Mouse (Mus musculus): ENCODE measurements around the gene Gm45234. TPM values are rescaled to one million over a fixed set of nuclear protein-coding genes. Genes with fewer than 3 reads are reported as not detected.

Gene Gm45234
- polyA plus RNA-seq, 1 experiment from 2014 or later = not detected

GRCm38 (mm10) chr6:124703789-124704188 lies 52.0 kb downstream of the Gm45234 start:
- Histone ChIP-seq H3K27me3 (ENCODE audit: control insufficient read depth, insufficient read depth, low read length) (no peaks in the 10 kb centered on the region), H3K36me3 (ENCODE audit: control insufficient read depth, insufficient read depth, low read length) (peaks cover 70% of the 10 kb centered on the region), H3K4me3 (ENCODE audit: low read depth, low read length) (no peak overlapping the region), H3K9me3 (ENCODE audit: control insufficient read depth, low read depth, low read length) (no peaks in the 10 kb centered on the region), H3K9ac (replicated peaks; ENCODE audit: low read depth, low read length) (no peak overlapping the region), H3K4me1 (ENCODE audit: control insufficient read depth, insufficient read depth, low read length) (no peaks in the 10 kb centered on the region), H3K4me2 (replicated peaks; ENCODE audit: low read depth, low read length) (no peak overlapping the region), H3K27ac (ENCODE audit: low read length) (no peak overlapping the region)
- no peak for ATAC-seq (ENCODE audit: insufficient number of reproducible peaks, insufficient read depth, low FRiP score, low read depth)
- WGBS = 67% methylated on average over 7 of the region's 7 CpGs

GRCm38 (mm10) chr6:124702784-124703103 lies 53.1 kb downstream of the Gm45234 start:
- Histone ChIP-seq H3K9me3 (ENCODE audit: control insufficient read depth, low read depth, low read length) (no peaks in the 10 kb centered on the region), H3K27ac (ENCODE audit: low read length) (no peak overlapping the region), H3K4me2 (replicated peaks; ENCODE audit: low read depth, low read length) (no peak overlapping the region), H3K9ac (replicated peaks; ENCODE audit: low read depth, low read length) (no peak overlapping the region), H3K27me3 (ENCODE audit: control insufficient read depth, insufficient read depth, low read length) (no peaks in the 10 kb centered on the region), H3K4me3 (ENCODE audit: low read depth, low read length) (no peak overlapping the region), H3K36me3 (ENCODE audit: control insufficient read depth, insufficient read depth, low read length) (peaks cover 61% of the 10 kb centered on the region), H3K4me1 (ENCODE audit: control insufficient read depth, insufficient read depth, low read length) (no peaks in the 10 kb centered on the region)
- 61% methylated on average over 3 of the region's 3 CpGs for WGBS
- peak; percentile 63; the same call in 1 of the 2 replicates for ATAC-seq (ENCODE audit: insufficient number of reproducible peaks, insufficient read depth, low FRiP score, low read depth)

GRCm38 (mm10) chr6:124702102-124702783 lies 53.6 kb downstream of the Gm45234 start:
- no peaks in the 10 kb centered on the region for H3K4me1 ChIP-seq (ENCODE audit: control insufficient read depth, insufficient read depth, low read length)
- no peak overlapping the region for H3K27ac ChIP-seq (ENCODE audit: low read length)
- H3K27me3 ChIP-seq (ENCODE audit: control insufficient read depth, insufficient read depth, low read length) = no peaks in the 10 kb centered on the region
- ATAC-seq (ENCODE audit: insufficient number of reproducible peaks, insufficient read depth, low FRiP score, low read depth) = no peak
- no peaks in the 10 kb centered on the region for H3K9me3 ChIP-seq (ENCODE audit: control insufficient read depth, low read depth, low read length)
- H3K36me3 ChIP-seq (ENCODE audit: control insufficient read depth, insufficient read depth, low read length) = peaks cover 61% of the 10 kb centered on the region
- 91% methylated on average over 17 of the region's 17 CpGs for WGBS
- H3K9ac ChIP-seq (replicated peaks; ENCODE audit: low read depth, low read length) = no peak overlapping the region
- H3K4me3 ChIP-seq (ENCODE audit: low read depth, low read length) = no peak overlapping the region
- no peak overlapping the region for H3K4me2 ChIP-seq (replicated peaks; ENCODE audit: low read depth, low read length)

GRCm38 (mm10) chr6:124701338-124701737 lies 54.5 kb downstream of the Gm45234 start:
- WGBS = 74% methylated on average over 8 of the region's 8 CpGs
- Histone ChIP-seq H3K27ac (ENCODE audit: low read length) (no peak overlapping the region), H3K9me3 (ENCODE audit: control insufficient read depth, low read depth, low read length) (no peaks in the 10 kb centered on the region), H3K4me2 (replicated peaks; ENCODE audit: low read depth, low read length) (no peak overlapping the region), H3K9ac (replicated peaks; ENCODE audit: low read depth, low read length) (no peak overlapping the region), H3K4me3 (ENCODE audit: low read depth, low read length) (no peak overlapping the region), H3K27me3 (ENCODE audit: control insufficient read depth, insufficient read depth, low read length) (no peaks in the 10 kb centered on the region), H3K4me1 (ENCODE audit: control insufficient read depth, insufficient read depth, low read length) (no peaks in the 10 kb centered on the region), H3K36me3 (ENCODE audit: control insufficient read depth, insufficient read depth, low read length) (peaks cover 61% of the 10 kb centered on the region)
- peak; percentile 20; the same call in 1 of the 2 replicates for ATAC-seq (ENCODE audit: insufficient number of reproducible peaks, insufficient read depth, low FRiP score, low read depth)

- H3K4me3 ChIP-seq (ENCODE audit: low read depth, low read length) = no peak overlapping the region
- H3K27me3 ChIP-seq (ENCODE audit: control insufficient read depth, insufficient read depth, low read length) = no peaks in the 10 kb centered on the region
- H3K9ac ChIP-seq (replicated peaks; ENCODE audit: low read depth, low read length) = no peak overlapping the region
- ATAC-seq (ENCODE audit: insufficient number of reproducible peaks, insufficient read depth, low FRiP score, low read depth) = no peak
- H3K9me3 ChIP-seq (ENCODE audit: control insufficient read depth, low read depth, low read length) = no peaks in the 10 kb centered on the region
- no peak overlapping the region for H3K27ac ChIP-seq (ENCODE audit: low read length)
- 84% methylated on average over 11 of the region's 11 CpGs for WGBS
- no peaks in the 10 kb centered on the region for H3K4me1 ChIP-seq (ENCODE audit: control insufficient read depth, insufficient read depth, low read length)
- H3K4me2 ChIP-seq (replicated peaks; ENCODE audit: low read depth, low read length) = no peak overlapping the region
- peaks cover 54% of the 10 kb centered on the region for H3K36me3 ChIP-seq (ENCODE audit: control insufficient read depth, insufficient read depth, low read length)
Measured at GRCm38 (mm10) chr6:124699962-124700610, 55.7 kb downstream of the Gm45234 start.

- Histone ChIP-seq H3K9me3 (ENCODE audit: control insufficient read depth, low read depth, low read length) (no peaks in the 10 kb centered on the region), H3K27me3 (ENCODE audit: control insufficient read depth, insufficient read depth, low read length) (no peaks in the 10 kb centered on the region), H3K27ac (ENCODE audit: low read length) (no peak overlapping the region), H3K36me3 (ENCODE audit: control insufficient read depth, insufficient read depth, low read length) (peaks cover 47% of the 10 kb centered on the region), H3K9ac (replicated peaks; ENCODE audit: low read depth, low read length) (no peak overlapping the region), H3K4me2 (replicated peaks; ENCODE audit: low read depth, low read length) (no peak overlapping the region), H3K4me3 (ENCODE audit: low read depth, low read length) (no peak overlapping the region), H3K4me1 (ENCODE audit: control insufficient read depth, insufficient read depth, low read length) (0 out of 2 replicates have a peak, but pooled peaks cover 4% of the 10 kb centered on the region)
- WGBS = 85% methylated on average over 4 of the region's 4 CpGs
- no peak for ATAC-seq (ENCODE audit: insufficient number of reproducible peaks, insufficient read depth, low FRiP score, low read depth)
Measured at GRCm38 (mm10) chr6:124699366-124699765, 56.5 kb downstream of the Gm45234 start.

GRCm38 (mm10) chr6:124698751-124699150 lies 57.1 kb downstream of the Gm45234 start:
- Histone ChIP-seq H3K36me3 (ENCODE audit: control insufficient read depth, insufficient read depth, low read length) (peaks cover 42% of the 10 kb centered on the region), H3K4me1 (ENCODE audit: control insufficient read depth, insufficient read depth, low read length) (peaks cover 10% of the 10 kb centered on the region; the same call in 1 of the 2 replicates), H3K4me3 (ENCODE audit: low read depth, low read length) (no peak overlapping the region), H3K27me3 (ENCODE audit: control insufficient read depth, insufficient read depth, low read length) (no peaks in the 10 kb centered on the region), H3K9me3 (ENCODE audit: control insufficient read depth, low read depth, low read length) (no peaks in the 10 kb centered on the region), H3K9ac (replicated peaks; ENCODE audit: low read depth, low read length) (no peak overlapping the region), H3K27ac (ENCODE audit: low read length) (no peak overlapping the region), H3K4me2 (replicated peaks; ENCODE audit: low read depth, low read length) (no peak overlapping the region)
- ATAC-seq (ENCODE audit: insufficient number of reproducible peaks, insufficient read depth, low FRiP score, low read depth) = no peak
- 68% methylated on average over 6 of the region's 6 CpGs for WGBS

GRCm38 (mm10) chr6:124696441-124697150 lies 59.2 kb downstream of the Gm45234 start:
- ATAC-seq (ENCODE audit: insufficient number of reproducible peaks, insufficient read depth, low FRiP score, low read depth) = no peak
- no peak overlapping the region for H3K4me3 ChIP-seq (ENCODE audit: low read depth, low read length)
- no peaks in the 10 kb centered on the region for H3K27me3 ChIP-seq (ENCODE audit: control insufficient read depth, insufficient read depth, low read length)
- H3K27ac ChIP-seq (ENCODE audit: low read length) = no peak overlapping the region
- H3K4me2 ChIP-seq (replicated peaks; ENCODE audit: low read depth, low read length) = no peak overlapping the region
- no peaks in the 10 kb centered on the region for H3K9me3 ChIP-seq (ENCODE audit: control insufficient read depth, low read depth, low read length)
- WGBS = 89% methylated on average over 7 of the region's 7 CpGs
- H3K4me1 ChIP-seq (ENCODE audit: control insufficient read depth, insufficient read depth, low read length) = peaks cover 12% of the 10 kb centered on the region; the same call in 1 of the 2 replicates
- peaks cover 20% of the 10 kb centered on the region; the same call in 1 of the 2 replicates for H3K36me3 ChIP-seq (ENCODE audit: control insufficient read depth, insufficient read depth, low read length)
- H3K9ac ChIP-seq (replicated peaks; ENCODE audit: low read depth, low read length) = no peak overlapping the region

Data from stomach, embryonic 14.5 days (tissue).